Mouse (Mus musculus): ENCODE measurements around the gene Hs3st4. TPM values are rescaled to one million over a fixed set of nuclear protein-coding genes. Genes with fewer than 3 reads are reported as not detected.

Hs3st4 gene
- total and polyA plus RNA-seq, 3 experiments, result not detected

DNA sequence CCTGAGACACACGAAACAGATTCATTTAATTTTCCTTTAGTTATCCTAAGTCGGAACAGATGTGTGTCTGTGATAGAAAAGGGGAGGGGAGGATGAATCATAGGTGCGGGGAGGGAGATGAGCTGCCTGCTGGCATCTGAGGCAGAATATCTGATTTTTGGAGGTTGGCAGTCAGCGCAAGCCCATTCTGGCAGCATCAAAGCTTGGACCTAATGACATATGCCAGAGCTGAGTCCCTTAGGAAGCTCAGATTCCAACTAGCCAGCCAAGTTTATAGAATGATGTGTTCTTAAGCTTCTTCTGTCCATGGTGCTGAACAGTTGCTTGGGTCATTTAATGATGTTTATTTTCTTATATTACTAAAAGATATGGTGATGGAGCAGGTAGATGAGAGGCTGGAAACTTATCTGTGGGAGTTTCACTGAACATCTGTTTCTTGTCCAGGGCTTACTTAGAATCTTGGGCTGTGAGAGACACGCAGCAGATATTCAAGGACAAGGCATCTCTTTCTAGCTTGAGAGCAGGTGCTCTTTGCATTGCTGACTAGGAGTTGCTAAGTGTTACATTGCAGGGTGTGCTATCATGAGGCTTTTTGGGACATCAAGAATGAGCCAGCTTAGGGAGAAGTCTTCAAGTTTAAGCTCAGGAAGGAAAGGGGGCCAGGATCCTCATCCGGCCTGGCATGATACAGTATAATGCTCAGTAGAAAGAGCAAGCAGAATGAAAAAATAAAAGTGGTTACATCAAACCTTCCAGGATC lies 216.3 kb downstream of the Hs3st4 start:
- Histone ChIP-seq H3K4me2 (ENCODE audit: insufficient read depth, low read depth, poor library complexity, severe bottlenecking) (no peak overlapping the region), H3K4me1 (ENCODE audit: control insufficient read depth in 1 of 2, insufficient read depth in 2 of 2) (no peaks in the 10 kb centered on the region), H3K4me3 (replicated peaks in 1 of 3; ENCODE audit: low read depth in 2 of 3, low read length in 2 of 3, poor library complexity in 1 of 3) (no peak overlapping the region), H3K36me3 (replicated peaks in 1 of 2; ENCODE audit: control insufficient read depth in 1 of 2, insufficient read depth in 1 of 2, low read length in 1 of 2) (no peaks in the 10 kb centered on the region), H3K27ac (ENCODE audit: insufficient read depth, low read depth) (no peak overlapping the region), H3K27me3 (replicated peaks) (peaks cover 9% of the 10 kb centered on the region), H3K79me2 (replicated peaks; ENCODE audit: control insufficient read depth, extremely low read depth, insufficient read depth, poor library complexity, severe bottlenecking) (no peaks in the 10 kb centered on the region), H3K9ac (ENCODE audit: insufficient read depth, low read depth) (no peak overlapping the region), H3K9me3 (replicated peaks; ENCODE audit: low read length) (peaks cover 14% of the 10 kb centered on the region)
- dilution Hi-C loops (cut with MboI; ENCODE audit: extremely low pct_ligation_motif_present, extremely low pct_unique_long_range_greater_than_20kb, low sequenced_read_pairs) (no loop called here), in situ Hi-C loops (cut with MboI; ENCODE audit: low pct_ligation_motif_present, low pct_unique_long_range_greater_than_20kb, low sequenced_read_pairs) (no loop called here)
- DNase-seq (ENCODE audit: extremely low read depth), result no peak
- no peak for TF ChIP-seq MXI1 (IDR thresholded peaks at IDR 0.05; ENCODE audit: low read depth, low read length)

DNA sequence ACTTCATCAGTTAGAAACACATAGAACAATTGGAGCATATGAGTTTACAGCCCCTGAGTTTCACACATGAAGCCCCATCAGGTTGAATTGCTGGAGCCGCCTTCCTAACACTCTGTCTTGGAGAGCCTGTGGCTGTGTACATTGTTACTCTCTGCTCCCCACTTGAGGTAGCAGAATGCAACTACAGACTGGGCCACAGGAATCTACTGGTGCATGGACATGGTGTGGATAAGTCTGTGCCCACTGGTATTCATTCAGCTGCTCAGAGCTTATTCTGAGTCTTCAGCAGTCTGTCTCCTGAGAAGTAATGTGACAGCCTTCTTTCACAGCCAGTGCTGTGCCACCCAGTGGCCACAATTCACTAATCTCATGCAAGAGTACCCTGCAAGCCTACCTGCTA lies 234.3 kb downstream of the Hs3st4 start:
- no peak for TF ChIP-seq MXI1 (IDR thresholded peaks at IDR 0.05; ENCODE audit: low read depth, low read length)
- no peak for TF ChIP-seq ZC3H11A (IDR thresholded peaks at IDR 0.05; ENCODE audit: low read depth, low read length)
- TF ChIP-seq JUND (conservative IDR thresholded peaks at IDR 0.05; ENCODE audit: low read depth, low read length), result no peak
- no peak for TF ChIP-seq ELF1 (IDR thresholded peaks at IDR 0.05; ENCODE audit: low read depth, low read length)
- no peak for TF ChIP-seq ZMIZ1 (IDR thresholded peaks at IDR 0.05; ENCODE audit: low read depth, low read length)
- no peak for TF ChIP-seq POLR2AphosphoS2 (IDR thresholded peaks at IDR 0.05; ENCODE audit: low read depth, low read length)
- no peak for TF ChIP-seq BHLHE40 (IDR thresholded peaks at IDR 0.05; ENCODE audit: low read depth, low read length)
- no peak for TF ChIP-seq CHD1 (IDR thresholded peaks at IDR 0.05; ENCODE audit: low read depth, low read length)
- TF ChIP-seq MYC (IDR thresholded peaks at IDR 0.05; ENCODE audit: low read depth, low read length), result no peak
- TF ChIP-seq MAX (IDR thresholded peaks at IDR 0.05; ENCODE audit: low read length), result no peak
- DNase-seq (ENCODE audit: extremely low read depth), result no peak

DNA sequence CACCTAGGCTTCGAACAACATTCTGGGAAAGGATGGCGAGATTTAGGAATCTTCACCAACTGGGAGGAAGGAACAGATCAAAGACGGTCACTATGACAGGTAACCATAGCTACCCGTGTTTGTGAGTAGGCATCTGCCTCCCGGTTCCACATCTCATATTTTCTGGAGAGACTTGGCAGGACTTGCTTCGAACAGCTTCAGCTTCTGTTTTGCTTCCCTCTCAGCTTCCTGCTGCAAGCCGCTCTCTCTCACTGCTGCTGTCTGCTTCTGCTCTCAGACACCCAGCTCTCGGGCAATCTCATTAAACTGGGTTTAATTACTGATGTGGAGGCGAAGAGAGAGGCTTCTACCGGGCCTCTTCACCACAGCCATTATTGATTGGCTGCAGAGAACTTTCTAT lies 237.9 kb downstream of the Hs3st4 start:
- TF ChIP-seq TBP (conservative IDR thresholded peaks at IDR 0.05; ENCODE audit: low read depth, low read length), result no peak
- no peak for TF ChIP-seq ZNF384 (IDR thresholded peaks at IDR 0.05; ENCODE audit: low read depth, low read length)
- no peak for TF ChIP-seq ZMIZ1 (IDR thresholded peaks at IDR 0.05; ENCODE audit: low read depth, low read length)
- no peaks in the 10 kb centered on the region for H3K36me3 ChIP-seq (replicated peaks in 1 of 2; ENCODE audit: control insufficient read depth in 1 of 2, insufficient read depth in 1 of 2, low read length in 1 of 2)
- no peak overlapping the region for H3K4me3 ChIP-seq (replicated peaks in 1 of 3; ENCODE audit: low read depth in 2 of 3, low read length in 2 of 3, poor library complexity in 1 of 3)
- dilution Hi-C loops (cut with MboI; ENCODE audit: extremely low pct_ligation_motif_present, extremely low pct_unique_long_range_greater_than_20kb, low sequenced_read_pairs) (no loop called here), in situ Hi-C loops (cut with MboI; ENCODE audit: low pct_ligation_motif_present, low pct_unique_long_range_greater_than_20kb, low sequenced_read_pairs) (no loop called here)
- peaks cover 26% of the 10 kb centered on the region for H3K27me3 ChIP-seq (replicated peaks)
- H3K9ac ChIP-seq (ENCODE audit: insufficient read depth, low read depth), result no peak overlapping the region
- peaks cover 41% of the 10 kb centered on the region for H3K9me3 ChIP-seq (replicated peaks; ENCODE audit: low read length)
- H3K27ac ChIP-seq (ENCODE audit: insufficient read depth, low read depth), result no peak overlapping the region
- DNase-seq (ENCODE audit: extremely low read depth), result no peak
- H3K4me1 ChIP-seq (ENCODE audit: control insufficient read depth in 1 of 2, insufficient read depth in 2 of 2), result no peaks in the 10 kb centered on the region
- no peak overlapping the region for H3K4me2 ChIP-seq (ENCODE audit: insufficient read depth, low read depth, poor library complexity, severe bottlenecking)
- H3K79me2 ChIP-seq (replicated peaks; ENCODE audit: control insufficient read depth, extremely low read depth, insufficient read depth, poor library complexity, severe bottlenecking), result no peaks in the 10 kb centered on the region

More for the DNA sequence above, 234.3 kb downstream of the Hs3st4 start:
- in situ Hi-C loops (cut with MboI; ENCODE audit: low pct_ligation_motif_present, low pct_unique_long_range_greater_than_20kb, low sequenced_read_pairs), result no loop called here
- Histone ChIP-seq H3K9ac (ENCODE audit: insufficient read depth, low read depth) (no peak overlapping the region), H3K27me3 (replicated peaks) (peaks cover 24% of the 10 kb centered on the region), H3K4me2 (ENCODE audit: insufficient read depth, low read depth, poor library complexity, severe bottlenecking) (no peak overlapping the region), H3K36me3 (replicated peaks in 1 of 2; ENCODE audit: control insufficient read depth in 1 of 2, insufficient read depth in 1 of 2, low read length in 1 of 2) (no peaks in the 10 kb centered on the region), H3K9me3 (replicated peaks; ENCODE audit: low read length) (peaks cover 36% of the 10 kb centered on the region), H3K4me1 (ENCODE audit: control insufficient read depth in 1 of 2, insufficient read depth in 2 of 2) (no peaks in the 10 kb centered on the region), H3K79me2 (replicated peaks; ENCODE audit: control insufficient read depth, extremely low read depth, insufficient read depth, poor library complexity, severe bottlenecking) (no peaks in the 10 kb centered on the region), H3K4me3 (replicated peaks in 1 of 3; ENCODE audit: low read depth in 2 of 3, low read length in 2 of 3, poor library complexity in 1 of 3) (no peak overlapping the region), H3K27ac (ENCODE audit: insufficient read depth, low read depth) (no peak overlapping the region)
- dilution Hi-C loops (cut with MboI; ENCODE audit: extremely low pct_ligation_motif_present, extremely low pct_unique_long_range_greater_than_20kb, low sequenced_read_pairs), result no loop called here
